Mouse (Mus musculus) ES-E14 (cell line): ENCODE data around the gene Nod1.

ENCODE experiments used
- HCFC1 ChIP-seq: IDR thresholded peaks from 2 replicates; pipeline ENCODE4 v1.6.1; 2012; ENCODE audit warnings: low read length, inconsistent platforms, borderline replicate concordance; ENCODE audit not compliant: insufficient read depth
- MAFK ChIP-seq: IDR thresholded peaks from 2 replicates; pipeline ENCODE4 v1.6.1; 2014; ENCODE audit warnings: mild to moderate bottlenecking, low read depth, low read length, inconsistent platforms; ENCODE audit not compliant: insufficient read depth
- ZC3H11A ChIP-seq: IDR thresholded peaks from 2 replicates; pipeline ENCODE4 v1.6.1; 2012; ENCODE audit warnings: low read depth, mild to moderate bottlenecking, inconsistent platforms, low read length, borderline replicate concordance

DNA sequence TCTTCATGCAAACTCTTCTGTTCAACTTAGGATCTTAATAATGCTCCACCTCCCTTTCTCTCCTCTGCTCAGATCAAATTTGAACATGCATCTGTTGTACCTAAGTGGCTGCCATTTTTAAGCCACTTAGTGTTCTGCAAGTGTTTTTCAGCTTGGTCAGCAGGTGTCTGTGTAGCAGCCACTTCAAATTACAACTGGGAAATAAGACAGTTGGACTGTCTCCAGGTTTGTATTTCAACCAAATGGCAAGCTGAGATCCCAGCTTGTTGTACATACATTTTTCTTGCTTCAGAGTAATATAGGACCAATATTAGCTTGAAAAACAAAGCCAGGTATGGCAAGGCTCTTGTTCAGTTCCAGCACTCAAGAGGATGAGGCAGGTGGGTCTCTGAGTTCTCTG, 93.9 kb downstream of the Nod1 start:
- no peak for TF ChIP-seq MAFK
- no peak for TF ChIP-seq HCFC1
- TF ChIP-seq ZC3H11A = no peak
